Mouse (Mus musculus): Measurements from ENCODE around the gene Tbl1x. TPM values are rescaled to one million over a fixed set of nuclear protein-coding genes. Genes with fewer than 3 reads are reported as not detected.
"Not testable (repeated sequence)": the region's sequence is repeated elsewhere in the genome, so short reads cannot be mapped to it uniquely, and the experiment has no call there.

Tbl1x gene
- total RNA-seq, 2 experiments from 2014 or later, result 24.7 to 57.8 TPM

- ATAC-seq (replicated peaks; ENCODE audit: poor library complexity), result not testable (repeated sequence)
Observed at GRCm38 (mm10) chrX:77539770-77540169, 29.0 kb downstream of the Tbl1x start.

GRCm38 (mm10) chrX:77544003-77544402, 33.2 kb downstream of the Tbl1x start:
- ATAC-seq (replicated peaks; ENCODE audit: poor library complexity), result no peak

GRCm38 (mm10) chrX:77544550-77544949, 33.7 kb downstream of the Tbl1x start:
- no peak for ATAC-seq (replicated peaks; ENCODE audit: poor library complexity)

- ATAC-seq (replicated peaks; ENCODE audit: poor library complexity), result peak; percentile 21; the same call in 1 of the 2 replicates
Observed at GRCm38 (mm10) chrX:77545362-77546078, 34.7 kb downstream of the Tbl1x start.

GRCm38 (mm10) chrX:77546448-77546847, 35.6 kb downstream of the Tbl1x start:
- ATAC-seq (replicated peaks; ENCODE audit: poor library complexity), result peak; percentile 61

GRCm38 (mm10) chrX:77548951-77549350, 38.1 kb downstream of the Tbl1x start:
- no peak for ATAC-seq (replicated peaks; ENCODE audit: poor library complexity)

GRCm38 (mm10) chrX:77550388-77550787, 39.6 kb downstream of the Tbl1x start:
- ATAC-seq (replicated peaks; ENCODE audit: poor library complexity), result no peak

- ATAC-seq (replicated peaks; ENCODE audit: poor library complexity), result no peak
Observed at GRCm38 (mm10) chrX:77551306-77551705, 40.5 kb downstream of the Tbl1x start.

GRCm38 (mm10) chrX:77552088-77552487, 41.3 kb downstream of the Tbl1x start:
- no peak for ATAC-seq (replicated peaks; ENCODE audit: poor library complexity)

- ATAC-seq (replicated peaks; ENCODE audit: poor library complexity), result peak; percentile 65
Observed at GRCm38 (mm10) chrX:77555985-77556384, 45.2 kb downstream of the Tbl1x start.

- peak; percentile 52 for ATAC-seq (replicated peaks; ENCODE audit: poor library complexity)
Observed at GRCm38 (mm10) chrX:77559199-77559881, 48.5 kb downstream of the Tbl1x start.

- no peak for ATAC-seq (replicated peaks; ENCODE audit: poor library complexity)
Observed at GRCm38 (mm10) chrX:77563616-77564015, 52.8 kb downstream of the Tbl1x start.

- ATAC-seq (replicated peaks; ENCODE audit: poor library complexity), result peak; percentile 70
Observed at GRCm38 (mm10) chrX:77566739-77567138, 55.9 kb downstream of the Tbl1x start.

- no peak for ATAC-seq (replicated peaks; ENCODE audit: poor library complexity)
Observed at GRCm38 (mm10) chrX:77568013-77568412, 57.2 kb downstream of the Tbl1x start.

GRCm38 (mm10) chrX:77573743-77574142, 62.9 kb downstream of the Tbl1x start:
- no peak for ATAC-seq (replicated peaks; ENCODE audit: poor library complexity)

- ATAC-seq (replicated peaks; ENCODE audit: poor library complexity), result no peak
Observed at GRCm38 (mm10) chrX:77577108-77577507, 66.3 kb downstream of the Tbl1x start.

- ATAC-seq (replicated peaks; ENCODE audit: poor library complexity), result peak; percentile 74
Observed at GRCm38 (mm10) chrX:77578172-77578571, 67.4 kb downstream of the Tbl1x start.

- ATAC-seq (replicated peaks; ENCODE audit: poor library complexity), result peak; percentile 85
Observed at GRCm38 (mm10) chrX:77579964-77580363, 69.2 kb downstream of the Tbl1x start.

- no peak for ATAC-seq (replicated peaks; ENCODE audit: poor library complexity)
Observed at GRCm38 (mm10) chrX:77585974-77586373, 75.2 kb downstream of the Tbl1x start.

- ATAC-seq (replicated peaks; ENCODE audit: poor library complexity), result peak; percentile 80
Observed at GRCm38 (mm10) chrX:77594670-77595224, 83.9 kb downstream of the Tbl1x start.

- no peak for ATAC-seq (replicated peaks; ENCODE audit: poor library complexity)
Observed at GRCm38 (mm10) chrX:77597674-77598073, 86.9 kb downstream of the Tbl1x start.

- no peak for ATAC-seq (replicated peaks; ENCODE audit: poor library complexity)
Observed at GRCm38 (mm10) chrX:77598736-77599135, 87.9 kb downstream of the Tbl1x start.

Data from megakaryocyte progenitor cell, adult 5-6 weeks (primary cell).